Mouse (Mus musculus) C2C12 (cell line): ENCODE data around the gene Il21r. TPM values are rescaled to one million over a fixed set of nuclear protein-coding genes. Genes with fewer than 3 reads are reported as not detected.

Source experiments
- H3K27me3 ChIP-seq: one replicate; pipeline ENCODE4 v1.6.1; 2011; ENCODE audit not compliant: control insufficient read depth, insufficient read depth, insufficient read length
- H3K36me3 ChIP-seq: one replicate; pipeline ENCODE4 v1.6.1; 2011; ENCODE audit not compliant: control insufficient read depth, insufficient read depth
- H3K4me3 ChIP-seq: one replicate; pipeline ENCODE4 v1.5.1; 2011; ENCODE audit warnings: mild to moderate bottlenecking, control low read depth; ENCODE audit not compliant: poor library complexity, insufficient read depth, severe bottlenecking
- H3K79me2 ChIP-seq: one replicate; pipeline ENCODE4 v1.6.1; 2011; ENCODE audit not compliant: control insufficient read depth, insufficient read depth
- H3K79me3 ChIP-seq: one replicate; pipeline ENCODE4 v1.6.1; 2011; ENCODE audit warnings: low read depth, control low read depth
- H3ac ChIP-seq: one replicate; pipeline ENCODE3; 2011; ENCODE audit warnings: low read depth; ENCODE audit not compliant: control insufficient read depth, insufficient read length
- CEBPB ChIP-seq: IDR thresholded peaks from one replicate; pipeline ENCODE4 v1.6.1; 2011; ENCODE audit warnings: low read depth, mild to moderate bottlenecking, control low read depth, moderate library complexity
- CTCF ChIP-seq: IDR thresholded peaks from one replicate; pipeline ENCODE4 v1.5.1; 2011; ENCODE audit not compliant: control insufficient read depth, insufficient read depth, insufficient read length
- FOSL1 ChIP-seq: IDR thresholded peaks from one replicate; pipeline ENCODE4 v1.8.0; 2011; ENCODE audit warnings: mild to moderate bottlenecking, low read length; ENCODE audit not compliant: poor library complexity, insufficient read depth, severe bottlenecking
- MAX ChIP-seq: IDR thresholded peaks from one replicate; pipeline ENCODE4 v1.6.1; 2011; ENCODE audit warnings: mild to moderate bottlenecking, control low read depth
- MYOD1 ChIP-seq: IDR thresholded peaks from one replicate; pipeline ENCODE4 v1.6.1; 2011; ENCODE audit warnings: low read depth; ENCODE audit not compliant: control insufficient read depth, insufficient read length
- MYOG ChIP-seq: IDR thresholded peaks from one replicate; pipeline ENCODE4 v1.6.1; 2011; ENCODE audit not compliant: control insufficient read depth, insufficient read length; ENCODE audit errors: extremely low read depth
- USF1 ChIP-seq: IDR thresholded peaks from one replicate; pipeline ENCODE4 v1.6.1; 2011; ENCODE audit warnings: low read depth, mild to moderate bottlenecking, control low read depth, moderate library complexity
- polyA plus RNA-seq: library from polyadenylated mRNA; unstranded; fragments of >200 nt; fragmentation: generic; extraction: Trizol; gene quantifications from one replicate; pipeline ENCODE4 v1.2.1, GENCODE M21; 2012; ENCODE audit warnings: missing spikeins

Il21r gene
- polyA plus RNA-seq, 1 experiment = 0.35 TPM

- Histone ChIP-seq H3ac (no peak overlapping the region), H3K79me2 (no peaks in the 10 kb centered on the region), H3K36me3 (peaks cover 78% of the 10 kb centered on the region), H3K79me3 (no peaks in the 10 kb centered on the region), H3K27me3 (no peaks in the 10 kb centered on the region), H3K4me3 (no peak overlapping the region)
- no peak for TF ChIP-seq MYOD1
- no peak for TF ChIP-seq USF1
- TF ChIP-seq MAX = no peak
- TF ChIP-seq FOSL1 = no peak
- TF ChIP-seq MYOG = no peak
- no peak for TF ChIP-seq CEBPB
- TF ChIP-seq CTCF = no peak
These were observed 30.5 kb upstream of the Il21r start for GRCm38 (mm10) chr7:125572737-125573136.

GRCm38 (mm10) chr7:125573849-125574248 is 29.4 kb upstream of the Il21r start:
- Histone ChIP-seq H3K4me3 (no peak overlapping the region), H3K79me2 (no peaks in the 10 kb centered on the region), H3K36me3 (peaks cover 72% of the 10 kb centered on the region), H3ac (no peak overlapping the region), H3K79me3 (no peaks in the 10 kb centered on the region), H3K27me3 (no peaks in the 10 kb centered on the region)
- TF ChIP-seq MYOD1 (no peak), USF1 (no peak), CTCF (no peak), MYOG (no peak), CEBPB (no peak), FOSL1 (no peak), MAX (no peak)

GRCm38 (mm10) chr7:125574832-125575231 is 28.4 kb upstream of the Il21r start:
- Histone ChIP-seq H3K4me3 (no peak overlapping the region), H3K79me3 (no peaks in the 10 kb centered on the region), H3ac (no peak overlapping the region), H3K79me2 (no peaks in the 10 kb centered on the region), H3K27me3 (no peaks in the 10 kb centered on the region), H3K36me3 (peaks cover 62% of the 10 kb centered on the region)
- TF ChIP-seq CEBPB (no peak), USF1 (no peak), MAX (no peak), CTCF (no peak), MYOG (no peak), MYOD1 (no peak), FOSL1 (no peak)

GRCm38 (mm10) chr7:125575738-125576540 is 27.3 kb upstream of the Il21r start:
- no peaks in the 10 kb centered on the region for H3K79me2 ChIP-seq
- peaks cover 51% of the 10 kb centered on the region for H3K36me3 ChIP-seq
- H3ac ChIP-seq = no peak overlapping the region
- H3K4me3 ChIP-seq = no peak overlapping the region
- H3K79me3 ChIP-seq = no peaks in the 10 kb centered on the region
- no peak for TF ChIP-seq USF1
- no peak for TF ChIP-seq CEBPB
- H3K27me3 ChIP-seq = no peaks in the 10 kb centered on the region

- Histone ChIP-seq H3K79me3 (no peaks in the 10 kb centered on the region), H3ac (no peak overlapping the region), H3K27me3 (no peaks in the 10 kb centered on the region), H3K79me2 (no peaks in the 10 kb centered on the region), H3K4me3 (no peak overlapping the region), H3K36me3 (peaks cover 41% of the 10 kb centered on the region)
- TF ChIP-seq CTCF = no peak
- no peak for TF ChIP-seq FOSL1
- no peak for TF ChIP-seq MYOD1
- TF ChIP-seq USF1 = no peak
- no peak for TF ChIP-seq MAX
- no peak for TF ChIP-seq CEBPB
- no peak for TF ChIP-seq MYOG
These were observed 26.2 kb upstream of the Il21r start for GRCm38 (mm10) chr7:125576982-125577381.

- TF ChIP-seq MAX = no peak
- peak; percentile 29 for TF ChIP-seq CEBPB
- Histone ChIP-seq H3K79me3 (no peaks in the 10 kb centered on the region), H3ac (no peak overlapping the region), H3K36me3 (peaks cover 38% of the 10 kb centered on the region), H3K4me3 (no peak overlapping the region), H3K79me2 (no peaks in the 10 kb centered on the region), H3K27me3 (no peaks in the 10 kb centered on the region)
These were observed 25.6 kb upstream of the Il21r start for GRCm38 (mm10) chr7:125577486-125578088.
